Mouse (Mus musculus) telencephalon, adult 2 months (tissue): ENCODE data around the gene Zfp638.
"Not testable (repeated sequence)": the region's sequence is repeated elsewhere in the genome, so short reads cannot be mapped to it uniquely, and the experiment has no call there.

Experiments used
- DNase-seq: peaks from one replicate; pipeline ENCODE4 v3.0.0-alpha.2; 2011; ENCODE audit warnings: low read depth, low spot score

Gene Zfp638

GRCm38 (mm10) chr6:84009915-84010302 is 143.0 kb downstream of the Zfp638 start:
- no peak for DNase-seq

- DNase-seq, result no peak
These were observed 143.7 kb downstream of the Zfp638 start for GRCm38 (mm10) chr6:84010303-84011225.

- not testable (repeated sequence) for DNase-seq
These were observed 148.2 kb downstream of the Zfp638 start for GRCm38 (mm10) chr6:84014961-84015683.

- no peak for DNase-seq
These were observed 149.9 kb downstream of the Zfp638 start for GRCm38 (mm10) chr6:84016851-84017250.

GRCm38 (mm10) chr6:84017392-84017791 is 150.5 kb downstream of the Zfp638 start:
- DNase-seq, result no peak

- DNase-seq, result no peak
These were observed 152.1 kb downstream of the Zfp638 start for GRCm38 (mm10) chr6:84018906-84019550.

- DNase-seq, result no peak
These were observed 153.1 kb downstream of the Zfp638 start for GRCm38 (mm10) chr6:84020002-84020401.

- DNase-seq, result no peak
These were observed 155.1 kb downstream of the Zfp638 start for GRCm38 (mm10) chr6:84021990-84022389.

GRCm38 (mm10) chr6:84025636-84026035 is 158.7 kb downstream of the Zfp638 start:
- no peak for DNase-seq

- DNase-seq, result no peak
These were observed 161.9 kb downstream of the Zfp638 start for GRCm38 (mm10) chr6:84028791-84029190.

- DNase-seq, result no peak
These were observed 162.9 kb downstream of the Zfp638 start for GRCm38 (mm10) chr6:84029775-84030174.

- DNase-seq, result peak; percentile 55
These were observed 165.6 kb downstream of the Zfp638 start for GRCm38 (mm10) chr6:84032516-84032915.
